Mouse (Mus musculus) hindbrain, embryonic 11.5 days (tissue): ENCODE measurements around the gene Setd2. TPM values are rescaled to one million over a fixed set of nuclear protein-coding genes. Genes with fewer than 3 reads are reported as not detected.
A peak's percentile ranks its signal among the peaks of the same experiment; 100 is the strongest.

Experiments used
- ATAC-seq: fragments of 200-750 bp; cut with Nextera tagmentation; 2 replicates; pipeline ENCODE4 v1.8.0; 2017; ENCODE audit warnings: mild to moderate bottlenecking, moderate TSS enrichment, moderate library complexity; ENCODE audit not compliant: low FRiP score
- DNase-seq: peaks from one replicate; pipeline ENCODE4 v3.0.0-alpha.2; 2015; ENCODE audit warnings: low spot score
- H3K27ac ChIP-seq: fragments of 300-500 bp; sonication (generic); 2 replicates; pipeline ENCODE4 v1.5.1; 2014; ENCODE audit warnings: mild to moderate bottlenecking, low read depth, low read length
- H3K27me3 ChIP-seq: fragments of 300-500 bp; sonication (generic); 2 replicates; pipeline ENCODE4 v1.6.1; 2014; ENCODE audit warnings: mild to moderate bottlenecking, low read length, moderate library complexity, mixed read lengths; ENCODE audit not compliant: control insufficient read depth, insufficient read depth
- H3K36me3 ChIP-seq: fragments of 300-500 bp; sonication (generic); 2 replicates; pipeline ENCODE4 v1.6.1; 2014; ENCODE audit warnings: mild to moderate bottlenecking, low read length, moderate library complexity, mixed read lengths; ENCODE audit not compliant: control insufficient read depth, insufficient read depth
- H3K4me1 ChIP-seq: fragments of 300-500 bp; sonication (generic); replicated peaks from 2 replicates; pipeline ENCODE4 v1.6.1; 2014; ENCODE audit warnings: low read length, mixed read lengths; ENCODE audit not compliant: control insufficient read depth, insufficient read depth
- H3K4me2 ChIP-seq: fragments of 300-500 bp; sonication (generic); replicated peaks from 2 replicates; pipeline ENCODE4 v1.6.1; 2014; ENCODE audit warnings: mild to moderate bottlenecking, low read depth, low read length
- H3K4me3 ChIP-seq: fragments of 300-500 bp; sonication (generic); 2 replicates; pipeline ENCODE4 v1.5.1; 2014; ENCODE audit warnings: low read depth, low read length
- H3K9ac ChIP-seq: fragments of 300-500 bp; sonication (generic); 2 replicates; pipeline ENCODE4 v1.6.1; 2014; ENCODE audit warnings: low read depth, low read length
- H3K9me3 ChIP-seq: fragments of 300-500 bp; sonication (generic); 2 replicates; pipeline ENCODE4 v1.6.1; 2016; ENCODE audit warnings: low read length; ENCODE audit not compliant: control insufficient read depth
- WGBS: fragments of 180-500 bp; shearing (Covaris S2); extraction: QIAGEN DNeasy Blood & Tissue Kit; methylation state at CpG from one replicate; pipeline ENCODE4 v1.1.7; 2014; 5-methylcytosine and 5-hydroxymethylcytosine counted together
- polyA plus RNA-seq: library from polyadenylated mRNA; unstranded; fragments of >200 nt; fragmentation: Nextera tagmentation; extraction: Ambion mirVana; gene quantifications from 2 replicates; pipeline ENCODE4 v1.2.1, GENCODE M21; 2014

The Setd2 gene
- 48.3 and 60.9 TPM in 2 replicates for polyA plus RNA-seq

GRCm38 (mm10) chr9:110532538-110533291 is at the start of gene Setd2:
TSS of gene Setd2 (plus strand) at chr9:110532597.
- H3K4me1 ChIP-seq, result peaks cover 7% of the 10 kb centered on the region; the same call in 1 of the 2 replicates
- peak; percentile 82 for DNase-seq
- WGBS, result under 1% methylated on average over 92 of the region's 109 CpGs

GRCm38 (mm10) chr9:110488841-110489240 is 43.6 kb upstream of the Setd2 start:
- WGBS, result 30% methylated on average over 4 of the region's 4 CpGs
- H3K27me3 ChIP-seq, result no peaks in the 10 kb centered on the region

More at GRCm38 (mm10) chr9:110532538-110533291, at the start of gene Setd2:
- H3K9me3 ChIP-seq, result no peaks in the 10 kb centered on the region
- ATAC-seq, result peak; percentile 54; the same call in 1 of the 2 replicates
- peak within 1 kb of the TSS; percentile 100 for H3K27ac ChIP-seq
- peak within 1 kb of the TSS; percentile 74 for H3K4me2 ChIP-seq
- H3K4me3 ChIP-seq, result peak within 1 kb of the TSS; percentile 99
- peak within 1 kb of the TSS; percentile 99 for H3K9ac ChIP-seq
- H3K27me3 ChIP-seq, result no peaks in the 10 kb centered on the region
- no peaks in the 10 kb centered on the region for H3K36me3 ChIP-seq

GRCm38 (mm10) chr9:110490913-110491312 is 41.5 kb upstream of the Setd2 start:
- Histone ChIP-seq H3K4me1 (no peaks in the 10 kb centered on the region), H3K9me3 (no peaks in the 10 kb centered on the region; the same call in 1 of the 2 replicates), H3K4me2 (no peak overlapping the region), H3K36me3 (no peaks in the 10 kb centered on the region), H3K9ac (no peak overlapping the region), H3K27me3 (no peaks in the 10 kb centered on the region), H3K4me3 (no peak overlapping the region), H3K27ac (no peak overlapping the region)
- ATAC-seq (no peak), DNase-seq (peak; percentile 13)
- WGBS, result 56% methylated on average over 5 of the region's 5 CpGs

More at GRCm38 (mm10) chr9:110488841-110489240, 43.6 kb upstream of the Setd2 start:
- H3K4me1 ChIP-seq, result no peaks in the 10 kb centered on the region
- no peak for ATAC-seq
- no peak overlapping the region for H3K4me2 ChIP-seq
- no peak overlapping the region for H3K27ac ChIP-seq
- no peak overlapping the region for H3K4me3 ChIP-seq
- H3K9me3 ChIP-seq, result no peaks in the 10 kb centered on the region; the same call in 1 of the 2 replicates
- no peak for DNase-seq
- no peaks in the 10 kb centered on the region for H3K36me3 ChIP-seq
- no peak overlapping the region for H3K9ac ChIP-seq

- Histone ChIP-seq H3K9me3 (no peaks in the 10 kb centered on the region), H3K36me3 (no peaks in the 10 kb centered on the region), H3K4me3 (no peak overlapping the region), H3K27me3 (no peaks in the 10 kb centered on the region), H3K4me1 (no peaks in the 10 kb centered on the region), H3K27ac (no peak overlapping the region), H3K9ac (no peak overlapping the region), H3K4me2 (no peak overlapping the region)
- ATAC-seq, result no peak
- DNase-seq, result no peak
- 56% methylated on average over 2 of the region's 2 CpGs for WGBS
These were observed 6.7 kb upstream of the Setd2 start for GRCm38 (mm10) chr9:110525737-110526136.

GRCm38 (mm10) chr9:110529002-110529737 is 3.2 kb upstream of the Setd2 start:
- H3K4me2 ChIP-seq, result no peak overlapping the region
- DNase-seq (peak; percentile 5), ATAC-seq (no peak)
- no peak overlapping the region for H3K27ac ChIP-seq
- no peak overlapping the region for H3K4me3 ChIP-seq
- H3K9me3 ChIP-seq, result no peaks in the 10 kb centered on the region
- WGBS, result 35% methylated on average over 9 of the region's 9 CpGs
- no peak overlapping the region for H3K9ac ChIP-seq
- peaks cover 2% of the 10 kb centered on the region; the same call in 1 of the 2 replicates for H3K4me1 ChIP-seq
- no peaks in the 10 kb centered on the region for H3K27me3 ChIP-seq
- no peaks in the 10 kb centered on the region for H3K36me3 ChIP-seq

- Histone ChIP-seq H3K9ac (no peak overlapping the region), H3K4me2 (no peak overlapping the region)
- WGBS, result 75% methylated on average over 3 of the region's 3 CpGs
These were observed 1.7 kb upstream of the Setd2 start for GRCm38 (mm10) chr9:110530650-110531049.

GRCm38 (mm10) chr9:110531151-110531791 is 1.1 kb upstream of the Setd2 start:
- DNase-seq, result peak; percentile 21
- WGBS, result 27% methylated on average over 6 of the region's 6 CpGs
- ATAC-seq, result no peak
- Histone ChIP-seq H3K4me2 (peak overlapping the region; percentile 35; the same call in 1 of the 2 replicates), H3K9ac (peak overlapping the region; percentile 3; the same call in 1 of the 2 replicates), H3K27ac (peak overlapping the region; percentile 100), H3K9me3 (no peaks in the 10 kb centered on the region), H3K4me3 (peak overlapping the region; percentile 99), H3K27me3 (no peaks in the 10 kb centered on the region), H3K4me1 (peaks cover 7% of the 10 kb centered on the region; the same call in 1 of the 2 replicates), H3K36me3 (no peaks in the 10 kb centered on the region)

More at GRCm38 (mm10) chr9:110530650-110531049, 1.7 kb upstream of the Setd2 start:
- ATAC-seq (no peak), DNase-seq (peak; percentile 4)
- Histone ChIP-seq H3K27ac (no peak overlapping the region), H3K36me3 (no peaks in the 10 kb centered on the region), H3K4me1 (peaks cover 7% of the 10 kb centered on the region; the same call in 1 of the 2 replicates), H3K9me3 (no peaks in the 10 kb centered on the region), H3K27me3 (no peaks in the 10 kb centered on the region), H3K4me3 (no peak overlapping the region)

GRCm38 (mm10) chr9:110531914-110532489 is 395 bp upstream of the Setd2 start:
- Histone ChIP-seq H3K4me3 (peak overlapping the region; percentile 99), H3K4me1 (peaks cover 7% of the 10 kb centered on the region; the same call in 1 of the 2 replicates), H3K9me3 (no peaks in the 10 kb centered on the region), H3K4me2 (peak overlapping the region; percentile 35), H3K36me3 (no peaks in the 10 kb centered on the region), H3K9ac (peak overlapping the region; percentile 99), H3K27ac (peak overlapping the region; percentile 100), H3K27me3 (no peaks in the 10 kb centered on the region)
- 0% methylated on average over 40 of the region's 53 CpGs for WGBS
- peak; percentile 100 for ATAC-seq
- DNase-seq, result peak; percentile 96
